Mouse (Mus musculus) limb, embryonic 13.5 days (tissue): ENCODE results near the gene Asgr1. TPM values are rescaled to one million over a fixed set of nuclear protein-coding genes. Genes with fewer than 3 reads are reported as not detected.

Source experiments
- ATAC-seq: fragments of 200-750 bp; cut with Nextera tagmentation; 2 replicates; pipeline ENCODE4 v1.8.0; 2017; ENCODE audit warnings: low read depth, moderate number of reproducible peaks, moderate TSS enrichment; ENCODE audit not compliant: low FRiP score
- H3K27ac ChIP-seq: fragments of 300-500 bp; sonication (generic); 2 replicates; pipeline ENCODE4 v1.5.1; 2015; ENCODE audit warnings: inconsistent platforms, mild to moderate bottlenecking, moderate library complexity
- H3K27me3 ChIP-seq: fragments of 300-500 bp; sonication (generic); 2 replicates; pipeline ENCODE4 v1.6.1; 2015; ENCODE audit warnings: mild to moderate bottlenecking, inconsistent platforms
- H3K36me3 ChIP-seq: fragments of 300-500 bp; sonication (generic); 2 replicates; pipeline ENCODE4 v1.6.1; 2015; ENCODE audit warnings: inconsistent platforms, mild to moderate bottlenecking, moderate library complexity
- H3K4me1 ChIP-seq: fragments of 300-500 bp; sonication (generic); 2 replicates; pipeline ENCODE4 v1.6.1; 2015; ENCODE audit warnings: inconsistent platforms
- H3K4me2 ChIP-seq: fragments of 300-500 bp; sonication (generic); replicated peaks from 2 replicates; pipeline ENCODE4 v1.6.1; 2015; ENCODE audit warnings: inconsistent platforms, mild to moderate bottlenecking, moderate library complexity
- H3K4me3 ChIP-seq: fragments of 300-500 bp; sonication (generic); 2 replicates; pipeline ENCODE4 v1.5.1; 2015; ENCODE audit warnings: moderate library complexity, mild to moderate bottlenecking, inconsistent platforms
- H3K9ac ChIP-seq: fragments of 300-500 bp; sonication (generic); 2 replicates; pipeline ENCODE4 v1.6.1; 2015; ENCODE audit warnings: mild to moderate bottlenecking, inconsistent platforms
- H3K9me3 ChIP-seq: fragments of 300-500 bp; sonication (generic); 2 replicates; pipeline ENCODE4 v1.6.1; 2016; ENCODE audit warnings: inconsistent platforms
- WGBS: fragments of 180-500 bp; shearing (Covaris S2); methylation state at CpG from one replicate; pipeline ENCODE4 v1.1.7; 2015; 5-methylcytosine and 5-hydroxymethylcytosine counted together
- polyA plus RNA-seq: library from polyadenylated mRNA; unstranded; fragments of >200 nt; fragmentation: Nextera tagmentation; extraction: Ambion mirVana; gene quantifications from 2 replicates; pipeline ENCODE4 v1.2.1, GENCODE M21; 2015

Asgr1 gene
- polyA plus RNA-seq, 1 experiment from 2014 or later, result 2.4 TPM

GRCm38 (mm10) chr11:70017199-70017767, 36.6 kb upstream of the Asgr1 start:
- no peaks in the 10 kb centered on the region for H3K9me3 ChIP-seq
- peaks cover 18% of the 10 kb centered on the region for H3K36me3 ChIP-seq
- H3K27me3 ChIP-seq, result no peaks in the 10 kb centered on the region
- H3K4me3 ChIP-seq, result peak overlapping the region; percentile 75
- no peak for ATAC-seq
- H3K9ac ChIP-seq, result peak overlapping the region; percentile 91
- peaks cover 58% of the 10 kb centered on the region for H3K4me1 ChIP-seq
- H3K27ac ChIP-seq, result peak overlapping the region; percentile 95
- H3K4me2 ChIP-seq, result peak overlapping the region; percentile 90
- WGBS, result 40% methylated on average over 7 of the region's 7 CpGs

DNA sequence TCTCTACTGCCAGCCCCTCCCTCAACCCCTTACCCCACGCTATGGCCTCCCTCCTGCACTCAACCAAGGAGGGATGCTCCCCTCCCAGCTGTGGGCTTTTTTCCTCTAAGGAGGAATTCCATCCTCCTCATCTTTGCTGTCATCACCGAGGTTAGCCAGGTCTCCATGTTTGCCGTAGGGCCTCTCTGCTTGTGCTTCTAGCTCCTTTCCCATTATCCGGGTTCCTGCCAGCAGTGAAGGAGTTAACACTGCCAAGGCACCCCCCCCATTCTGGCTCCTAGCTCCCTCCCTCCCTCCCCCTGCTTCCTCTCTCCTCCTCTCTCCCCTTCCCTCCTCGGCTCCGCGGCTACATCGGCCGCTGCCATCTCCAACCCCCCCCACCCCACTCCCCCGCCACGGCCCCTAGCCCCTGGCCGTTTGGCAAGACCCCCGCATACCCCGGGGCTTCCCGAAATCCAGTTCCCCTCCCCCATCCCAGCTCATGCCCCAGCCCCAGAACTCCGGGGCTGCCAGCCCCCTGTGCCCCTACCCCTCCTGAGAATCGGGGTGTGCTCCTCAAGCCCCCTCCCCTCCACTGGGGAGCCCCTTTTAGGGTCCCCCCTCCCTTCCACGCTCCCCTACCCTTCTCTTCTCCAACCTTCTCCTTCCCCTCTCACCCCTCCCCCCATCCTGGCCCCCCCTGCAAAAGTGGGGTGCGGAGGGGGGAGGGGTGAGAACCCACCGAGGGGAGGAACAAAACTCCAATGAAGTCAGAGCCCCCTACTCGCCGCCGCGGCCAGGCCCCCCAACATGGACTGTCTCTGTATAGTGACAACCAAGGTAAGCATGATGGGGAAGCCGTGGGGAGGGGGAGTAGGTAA, 35.5 kb upstream of the Asgr1 start:
- Histone ChIP-seq H3K9ac (peak overlapping the region; percentile 91), H3K4me3 (peak overlapping the region; percentile 75), H3K4me2 (peak overlapping the region; percentile 90), H3K9me3 (no peaks in the 10 kb centered on the region), H3K4me1 (peaks cover 66% of the 10 kb centered on the region), H3K27ac (peak overlapping the region; percentile 95), H3K36me3 (peaks cover 7% of the 10 kb centered on the region), H3K27me3 (no peaks in the 10 kb centered on the region)
- WGBS, result under 1% methylated on average over 20 of the region's 25 CpGs
- ATAC-seq, result no peak

GRCm38 (mm10) chr11:70019495-70020021, 34.3 kb upstream of the Asgr1 start:
- no peak for ATAC-seq
- Histone ChIP-seq H3K9me3 (no peaks in the 10 kb centered on the region), H3K27me3 (no peaks in the 10 kb centered on the region), H3K4me1 (peaks cover 67% of the 10 kb centered on the region), H3K4me3 (peak overlapping the region; percentile 75), H3K9ac (peak overlapping the region; percentile 91), H3K4me2 (peak overlapping the region; percentile 90), H3K27ac (peak overlapping the region; percentile 95), H3K36me3 (no peaks in the 10 kb centered on the region)
- 7% methylated on average over 1 of the region's 2 CpGs for WGBS

- Histone ChIP-seq H3K36me3 (no peaks in the 10 kb centered on the region), H3K9me3 (no peaks in the 10 kb centered on the region), H3K9ac (peak overlapping the region; percentile 91), H3K27me3 (no peaks in the 10 kb centered on the region), H3K4me3 (peak overlapping the region; percentile 75), H3K27ac (peak overlapping the region; percentile 95), H3K4me1 (peaks cover 67% of the 10 kb centered on the region), H3K4me2 (peak overlapping the region; percentile 90)
- WGBS, result 11% methylated on average over 7 of the region's 8 CpGs
- no peak for ATAC-seq
These were observed 33.8 kb upstream of the Asgr1 start for GRCm38 (mm10) chr11:70020022-70020631.

DNA sequence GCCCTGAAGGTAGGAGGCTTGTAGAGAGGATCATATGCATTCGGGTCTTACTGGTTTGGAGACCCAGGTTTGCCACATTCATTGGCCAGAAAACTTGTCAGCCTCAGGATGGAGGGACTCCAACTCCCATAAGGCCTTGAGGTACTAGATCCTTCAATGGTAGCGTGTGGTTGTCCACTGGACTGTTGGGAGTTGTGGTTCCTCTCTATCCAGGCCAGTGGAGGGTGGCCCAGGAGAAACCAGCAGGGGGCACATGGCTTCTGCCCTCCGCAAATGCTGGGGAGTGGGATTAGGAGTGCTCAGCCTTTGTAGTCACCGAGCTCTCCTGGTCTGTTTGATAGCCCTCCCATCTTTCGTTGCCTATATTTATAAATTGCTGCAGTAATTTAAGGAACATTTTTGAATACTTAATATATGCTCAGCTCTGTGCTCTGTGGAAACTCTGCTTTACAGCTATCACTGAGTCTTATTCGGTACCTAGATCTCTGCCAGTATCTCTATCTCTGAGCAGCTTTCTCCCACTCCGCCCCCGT, 33.1 kb upstream of the Asgr1 start:
- Histone ChIP-seq H3K36me3 (no peaks in the 10 kb centered on the region), H3K4me2 (peak overlapping the region; percentile 90), H3K27ac (peak overlapping the region; percentile 95), H3K4me1 (peaks cover 73% of the 10 kb centered on the region), H3K4me3 (peak overlapping the region; percentile 75), H3K9ac (peak overlapping the region; percentile 91), H3K9me3 (no peaks in the 10 kb centered on the region), H3K27me3 (no peaks in the 10 kb centered on the region)
- peak; percentile 74 for ATAC-seq
- under 1% methylated on average over 8 of the region's 8 CpGs for WGBS

GRCm38 (mm10) chr11:70021264-70022132, 32.4 kb upstream of the Asgr1 start:
- H3K4me3 ChIP-seq, result peak overlapping the region; percentile 75
- H3K27me3 ChIP-seq, result no peaks in the 10 kb centered on the region
- no peaks in the 10 kb centered on the region for H3K9me3 ChIP-seq
- peak overlapping the region; percentile 95; the same call in 1 of the 2 replicates for H3K27ac ChIP-seq
- H3K36me3 ChIP-seq, result no peaks in the 10 kb centered on the region
- 1% methylated on average over 40 of the region's 40 CpGs for WGBS
- peak overlapping the region; percentile 13; the same call in 1 of the 2 replicates for H3K9ac ChIP-seq
- peak overlapping the region; percentile 90 for H3K4me2 ChIP-seq
- ATAC-seq, result peak; percentile 75
- peaks cover 80% of the 10 kb centered on the region for H3K4me1 ChIP-seq

DNA sequence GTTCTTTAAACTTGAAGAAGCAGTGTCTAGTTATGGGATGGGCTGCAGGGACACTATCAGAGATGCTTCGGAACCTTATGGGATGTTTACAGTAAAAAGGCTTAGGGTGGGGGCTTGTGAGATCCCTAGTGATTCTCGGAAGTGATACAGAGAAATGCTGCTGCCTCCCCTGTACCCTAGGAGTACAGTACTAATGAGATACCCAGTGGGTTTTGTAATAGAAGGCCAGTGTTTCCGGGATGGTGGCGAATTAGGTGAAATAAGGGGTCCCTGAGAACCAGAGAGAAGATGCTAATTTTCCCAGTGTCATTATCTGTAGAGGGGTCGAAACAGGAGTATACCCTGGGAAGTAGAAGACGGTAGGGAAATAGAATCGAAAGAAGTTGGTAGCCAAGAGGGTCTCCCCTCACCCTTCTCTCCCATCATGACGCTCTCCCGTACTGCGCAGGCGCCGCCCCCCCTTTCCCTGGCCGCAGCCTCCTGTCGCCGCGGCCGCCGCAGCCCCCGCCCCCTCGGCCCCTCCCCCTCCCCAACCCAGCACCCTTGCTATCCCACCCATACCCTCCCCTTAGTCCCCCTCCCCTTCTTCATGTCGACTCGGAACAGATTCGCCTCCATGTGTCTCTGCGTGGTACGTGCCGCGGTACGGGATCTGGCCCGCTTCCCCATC, 30.3 kb upstream of the Asgr1 start:
- H3K36me3 ChIP-seq, result no peaks in the 10 kb centered on the region
- H3K27me3 ChIP-seq, result no peaks in the 10 kb centered on the region
- H3K4me1 ChIP-seq, result peaks cover 88% of the 10 kb centered on the region
- peak overlapping the region; percentile 38 for H3K4me3 ChIP-seq
- ATAC-seq, result no peak
- peak overlapping the region; percentile 58 for H3K9ac ChIP-seq
- peak overlapping the region; percentile 71 for H3K4me2 ChIP-seq
- no peaks in the 10 kb centered on the region for H3K9me3 ChIP-seq
- 5% methylated on average over 25 of the region's 29 CpGs for WGBS
- H3K27ac ChIP-seq, result no peak overlapping the region

DNA sequence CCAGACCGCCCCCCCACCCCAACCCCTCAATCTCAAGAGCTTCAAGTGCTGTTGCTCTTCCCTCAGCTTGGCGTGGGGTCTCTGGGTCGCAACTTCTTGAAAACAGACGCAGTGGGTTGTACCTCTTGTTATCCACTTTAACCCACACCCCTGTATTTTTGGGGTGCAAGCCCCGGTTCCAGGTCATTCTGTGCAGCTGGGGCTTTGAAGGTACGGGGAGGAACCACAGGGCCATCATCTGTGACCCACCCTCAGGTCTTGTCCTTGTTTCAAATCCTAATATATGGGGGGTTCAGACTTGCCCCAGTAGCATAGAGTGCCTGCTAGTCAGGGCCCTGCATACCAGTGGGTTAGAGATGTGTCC, 29.8 kb upstream of the Asgr1 start:
- peaks cover 89% of the 10 kb centered on the region for H3K4me1 ChIP-seq
- H3K4me2 ChIP-seq, result peak overlapping the region; percentile 71
- H3K9me3 ChIP-seq, result no peaks in the 10 kb centered on the region
- peak overlapping the region; percentile 58 for H3K9ac ChIP-seq
- 0 out of 2 replicates have a peak overlapping the region, but pooled peaks have one; percentile 22 for H3K27ac ChIP-seq
- H3K4me3 ChIP-seq, result peak overlapping the region; percentile 38
- H3K27me3 ChIP-seq, result no peaks in the 10 kb centered on the region
- ATAC-seq, result no peak
- 14% methylated on average over 6 of the region's 6 CpGs for WGBS
- no peaks in the 10 kb centered on the region for H3K36me3 ChIP-seq

GRCm38 (mm10) chr11:70026689-70027088, 27.2 kb upstream of the Asgr1 start:
- H3K27ac ChIP-seq, result peak overlapping the region; percentile 81; the same call in 1 of the 2 replicates
- peaks cover 15% of the 10 kb centered on the region for H3K36me3 ChIP-seq
- H3K4me1 ChIP-seq, result peaks cover 81% of the 10 kb centered on the region
- H3K27me3 ChIP-seq, result no peaks in the 10 kb centered on the region
- no peaks in the 10 kb centered on the region for H3K9me3 ChIP-seq
- WGBS, result 2% methylated on average over 19 of the region's 19 CpGs
- peak overlapping the region; percentile 61 for H3K4me2 ChIP-seq
- peak; percentile 51; the same call in 1 of the 2 replicates for ATAC-seq
- H3K4me3 ChIP-seq, result peak overlapping the region; percentile 23
- peak overlapping the region; percentile 43; the same call in 1 of the 2 replicates for H3K9ac ChIP-seq

DNA sequence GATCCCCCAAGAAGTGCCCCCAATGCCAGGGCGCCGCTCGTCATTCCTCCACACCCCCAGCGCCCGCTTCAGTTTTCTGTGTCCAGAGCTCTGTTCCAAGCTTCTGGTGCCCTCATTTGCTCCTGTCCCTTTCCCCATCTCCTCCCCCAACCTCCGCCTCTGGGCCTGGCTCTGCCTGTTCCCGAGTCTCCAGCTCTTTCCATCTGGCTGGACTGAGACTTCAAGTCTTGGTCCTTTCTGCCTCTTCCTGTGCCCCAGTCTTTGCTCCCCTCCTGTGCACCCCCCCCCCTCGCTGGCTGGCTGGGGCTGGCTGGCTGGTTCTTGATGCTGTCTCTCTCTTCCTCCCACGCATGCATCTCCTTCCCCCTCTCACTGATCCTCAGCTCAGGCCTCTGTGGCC, 26.5 kb upstream of the Asgr1 start:
- 36% methylated on average over 9 of the region's 9 CpGs for WGBS
- Histone ChIP-seq H3K27ac (peak overlapping the region; percentile 81; the same call in 1 of the 2 replicates), H3K9me3 (no peaks in the 10 kb centered on the region), H3K4me1 (peaks cover 74% of the 10 kb centered on the region), H3K27me3 (no peaks in the 10 kb centered on the region), H3K36me3 (peaks cover 22% of the 10 kb centered on the region), H3K4me3 (peak overlapping the region; percentile 23; the same call in 1 of the 2 replicates), H3K4me2 (peak overlapping the region; percentile 61), H3K9ac (peak overlapping the region; percentile 50; the same call in 1 of the 2 replicates)
- no peak for ATAC-seq
